Mouse (Mus musculus) CD4-positive helper T cell, adult 2 months (primary cell): ENCODE measurements around the gene Cep350.

Experiments used
- DNase-seq: peaks from one replicate; pipeline ENCODE4 v3.0.0-alpha.2; 2012; ENCODE audit warnings: low read depth, missing footprints, low spot score

Gene Cep350

GRCm38 (mm10) chr1:155809706-155810442 lies 163.2 kb downstream of the Cep350 start:
- no peak for DNase-seq

- DNase-seq = no peak
Observed at GRCm38 (mm10) chr1:155808261-155808660, 164.8 kb downstream of the Cep350 start.

- no peak for DNase-seq
Observed at GRCm38 (mm10) chr1:155805607-155806006, 167.4 kb downstream of the Cep350 start.

GRCm38 (mm10) chr1:155801014-155801991 lies 171.8 kb downstream of the Cep350 start:
- no peak for DNase-seq

GRCm38 (mm10) chr1:155798000-155798399 lies 175.1 kb downstream of the Cep350 start:
- no peak for DNase-seq

- no peak for DNase-seq
Observed at GRCm38 (mm10) chr1:155797425-155797824, 175.6 kb downstream of the Cep350 start.

GRCm38 (mm10) chr1:155796757-155797405 lies 176.2 kb downstream of the Cep350 start:
- no peak for DNase-seq

GRCm38 (mm10) chr1:155795791-155796233 lies 177.2 kb downstream of the Cep350 start:
- DNase-seq = no peak
